Mouse (Mus musculus) CH12F3 (cell line): ENCODE data around the gene Gm21760.
"Not testable (repeated sequence)": the region's sequence is repeated elsewhere in the genome, so short reads cannot be mapped to it uniquely, and the experiment has no call there.

Experiments used
- in situ Hi-C: fragments of 300-500 bp; cut with MboI; formaldehyde crosslinking; loops from 2 replicates; pipeline ENCODE4 v1.14.3; 2020; ENCODE audit warnings: low sequenced_read_pairs

Gene Gm21760

GRCm38 (mm10) chrY:80133479-80133878 is at the start of gene Gm21760:
TSS of gene Gm21760 (plus strand) at chrY:80133779.
- in situ Hi-C loops, result not testable (repeated sequence)
